Mouse (Mus musculus): ENCODE data around the gene 5830411N06Rik. TPM values are rescaled to one million over a fixed set of nuclear protein-coding genes. Genes with fewer than 3 reads are reported as not detected.

Gene 5830411N06Rik
- polyA plus RNA-seq, 1 experiment from 2014 or later, result not detected

DNA sequence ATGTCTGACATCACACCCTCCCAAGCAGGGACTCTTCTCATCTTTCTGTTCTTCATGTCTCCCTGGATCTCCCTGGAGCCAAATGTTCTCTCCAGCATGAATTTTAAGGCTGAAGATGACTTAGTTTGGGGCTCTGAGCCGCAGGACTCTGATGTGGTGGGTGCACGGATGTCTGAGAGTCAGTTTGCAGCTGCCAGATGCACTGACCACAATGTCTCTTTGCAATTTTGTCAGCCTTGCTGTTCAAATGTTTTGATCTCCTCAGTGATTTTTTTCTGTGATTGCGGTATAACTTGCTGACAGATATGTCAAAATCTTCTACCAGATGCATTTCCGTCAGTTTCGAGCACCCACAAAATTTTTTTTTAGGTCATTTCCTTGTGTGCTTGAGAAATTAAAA lies 33.2 kb upstream of the 5830411N06Rik start:
- no peaks in the 10 kb centered on the region for H3K9me3 ChIP-seq (ENCODE audit: control insufficient read depth, low read length)
- H3K4me1 ChIP-seq (replicated peaks; ENCODE audit: control insufficient read depth, insufficient read depth), result no peaks in the 10 kb centered on the region
- DNase-seq (ENCODE audit: low spot score), result no peak
- no peak for TF ChIP-seq CTCF (IDR thresholded peaks at IDR 0.05; ENCODE audit: low read depth)
- TF ChIP-seq EP300 (optimal IDR thresholded peaks at IDR 0.05), result no peak
- no peak overlapping the region for H3K4me3 ChIP-seq (ENCODE audit: low read depth, low read length)
- WGBS, result 79% methylated on average over 5 of the region's 5 CpGs
- no peak overlapping the region for H3K27ac ChIP-seq (replicated peaks)
- no peaks in the 10 kb centered on the region for H3K27me3 ChIP-seq (ENCODE audit: control insufficient read depth, insufficient read depth, low read length)
- ATAC-seq (ENCODE audit: low FRiP score, low TSS enrichment), result no peak
- H3K4me2 ChIP-seq (replicated peaks; ENCODE audit: low read depth), result no peak overlapping the region
- H3K9ac ChIP-seq (ENCODE audit: low read length), result no peak overlapping the region
- no peaks in the 10 kb centered on the region for H3K36me3 ChIP-seq (ENCODE audit: control insufficient read depth, insufficient read depth, low read length)

DNA sequence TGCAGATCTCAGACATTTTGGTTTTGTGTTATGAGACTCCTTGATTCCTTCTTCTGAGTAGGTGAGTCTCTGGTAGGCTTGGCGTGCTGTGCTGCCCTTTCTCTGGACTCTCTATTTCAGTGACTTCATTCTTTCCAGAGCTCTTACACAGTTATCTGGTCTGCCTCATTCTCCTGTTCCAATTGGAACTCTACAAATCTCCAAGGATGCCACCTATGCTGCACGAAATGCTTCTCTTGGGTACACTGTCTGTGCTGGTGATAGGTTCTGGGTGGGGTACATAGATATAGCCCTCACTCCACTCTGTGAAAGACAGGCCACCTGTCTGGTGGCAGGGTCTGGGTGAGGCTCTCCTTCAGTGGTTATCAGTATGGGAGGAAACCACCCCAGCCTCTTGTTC lies 29.1 kb upstream of the 5830411N06Rik start, which contains the start of gene Cd163l1:
Cd163l1 (plus strand) TSS at position 301 of the 400 bp plus-strand sequence.
- H3K27ac ChIP-seq (replicated peaks), result no peak within 1 kb of the TSS
- H3K4me3 ChIP-seq (ENCODE audit: low read depth, low read length), result no peak within 1 kb of the TSS
- H3K4me2 ChIP-seq (replicated peaks; ENCODE audit: low read depth), result no peak within 1 kb of the TSS
- H3K36me3 ChIP-seq (ENCODE audit: control insufficient read depth, insufficient read depth, low read length), result no peaks in the 10 kb centered on the region
- WGBS, result 83% methylated on average over 2 of the region's 2 CpGs
- H3K27me3 ChIP-seq (ENCODE audit: control insufficient read depth, insufficient read depth, low read length), result no peaks in the 10 kb centered on the region
- DNase-seq (ENCODE audit: low spot score) (no peak), ATAC-seq (ENCODE audit: low FRiP score, low TSS enrichment) (no peak)
- H3K4me1 ChIP-seq (replicated peaks; ENCODE audit: control insufficient read depth, insufficient read depth), result no peaks in the 10 kb centered on the region
- H3K9ac ChIP-seq (ENCODE audit: low read length), result no peak within 1 kb of the TSS
- no peak for TF ChIP-seq EP300 (optimal IDR thresholded peaks at IDR 0.05)
- TF ChIP-seq CTCF (IDR thresholded peaks at IDR 0.05; ENCODE audit: low read depth), result no peak
- no peaks in the 10 kb centered on the region for H3K9me3 ChIP-seq (ENCODE audit: control insufficient read depth, low read length)

DNA sequence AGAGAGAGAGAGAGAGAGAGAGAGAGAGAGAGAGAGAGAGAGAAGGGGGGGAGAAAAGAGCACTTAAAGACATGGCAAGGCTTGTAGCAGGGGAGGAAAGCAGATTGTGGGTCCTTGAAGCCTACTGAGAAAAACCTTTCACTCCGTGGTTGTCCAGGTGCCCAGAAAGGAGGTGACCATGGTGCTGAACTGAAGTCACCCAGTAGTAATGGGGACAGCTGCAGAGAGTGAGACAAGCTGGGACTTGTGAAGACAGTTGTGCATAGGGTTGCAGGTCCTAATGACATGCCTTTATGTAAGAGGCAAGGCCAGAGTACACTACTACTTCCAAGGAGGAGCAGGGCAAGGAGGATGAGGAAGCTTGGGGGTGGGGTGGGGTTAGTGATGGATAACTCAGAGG lies 27.8 kb upstream of the 5830411N06Rik start:
- WGBS, result 6% methylated on average over 1 of the region's 1 CpGs
- Histone ChIP-seq H3K4me2 (replicated peaks; ENCODE audit: low read depth) (no peak overlapping the region), H3K9ac (ENCODE audit: low read length) (no peak overlapping the region), H3K9me3 (ENCODE audit: control insufficient read depth, low read length) (no peaks in the 10 kb centered on the region), H3K4me1 (replicated peaks; ENCODE audit: control insufficient read depth, insufficient read depth) (no peaks in the 10 kb centered on the region), H3K27me3 (ENCODE audit: control insufficient read depth, insufficient read depth, low read length) (no peaks in the 10 kb centered on the region), H3K27ac (replicated peaks) (no peak overlapping the region), H3K4me3 (ENCODE audit: low read depth, low read length) (no peak overlapping the region), H3K36me3 (ENCODE audit: control insufficient read depth, insufficient read depth, low read length) (no peaks in the 10 kb centered on the region)
- no peak for ATAC-seq (ENCODE audit: low FRiP score, low TSS enrichment)
- TF ChIP-seq EP300 (optimal IDR thresholded peaks at IDR 0.05) (no peak), CTCF (IDR thresholded peaks at IDR 0.05; ENCODE audit: low read depth) (no peak)
- DNase-seq (ENCODE audit: low spot score), result no peak

DNA sequence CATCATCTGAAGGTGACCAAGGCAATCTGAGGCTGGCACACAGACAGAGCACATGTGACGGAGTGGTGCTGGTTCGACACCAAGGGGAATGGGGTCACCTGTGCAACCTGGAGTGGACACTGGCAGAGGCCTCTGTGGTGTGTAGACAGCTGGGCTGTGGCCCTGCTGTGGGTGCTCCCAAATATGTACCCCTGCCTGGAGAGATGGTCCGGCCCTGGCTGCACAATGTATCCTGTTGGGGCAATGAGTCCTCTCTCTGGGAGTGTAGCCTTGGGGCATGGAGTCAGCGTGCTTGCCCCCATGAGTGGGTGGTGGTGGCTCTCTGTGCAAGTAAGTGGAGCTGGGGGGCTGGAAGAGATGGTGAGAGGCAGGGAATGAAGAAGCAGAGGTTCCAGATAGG lies 26.7 kb upstream of the 5830411N06Rik start:
- Histone ChIP-seq H3K36me3 (ENCODE audit: control insufficient read depth, insufficient read depth, low read length) (no peaks in the 10 kb centered on the region), H3K4me2 (replicated peaks; ENCODE audit: low read depth) (no peak overlapping the region), H3K27ac (replicated peaks) (no peak overlapping the region), H3K4me1 (replicated peaks; ENCODE audit: control insufficient read depth, insufficient read depth) (no peaks in the 10 kb centered on the region), H3K9ac (ENCODE audit: low read length) (no peak overlapping the region), H3K9me3 (ENCODE audit: control insufficient read depth, low read length) (no peaks in the 10 kb centered on the region), H3K27me3 (ENCODE audit: control insufficient read depth, insufficient read depth, low read length) (no peaks in the 10 kb centered on the region), H3K4me3 (ENCODE audit: low read depth, low read length) (no peak overlapping the region)
- WGBS, result 70% methylated on average over 4 of the region's 4 CpGs
- ATAC-seq (ENCODE audit: low FRiP score, low TSS enrichment) (no peak), DNase-seq (ENCODE audit: low spot score) (no peak)
- TF ChIP-seq EP300 (optimal IDR thresholded peaks at IDR 0.05) (no peak), CTCF (IDR thresholded peaks at IDR 0.05; ENCODE audit: low read depth) (no peak)

DNA sequence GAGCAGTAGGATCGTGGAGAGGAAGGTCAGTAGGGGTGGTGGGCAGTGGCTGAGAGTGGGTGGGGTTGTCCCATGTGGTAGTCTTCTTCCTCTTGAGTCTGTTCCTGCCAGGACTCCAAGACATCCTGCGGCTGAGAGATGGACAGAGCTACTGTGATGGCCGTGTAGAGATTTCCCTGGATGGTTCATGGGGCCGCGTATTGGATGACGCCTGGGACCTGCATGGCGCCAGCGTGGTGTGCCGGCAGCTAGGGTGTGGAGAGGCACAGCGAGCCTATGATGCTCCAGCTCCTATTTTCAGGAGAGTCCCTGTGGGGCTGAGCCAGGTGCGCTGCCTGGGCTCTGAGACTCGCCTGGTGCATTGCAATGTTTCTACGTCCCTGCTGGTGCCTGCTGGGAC lies 22.9 kb upstream of the 5830411N06Rik start:
- no peaks in the 10 kb centered on the region for H3K36me3 ChIP-seq (ENCODE audit: control insufficient read depth, insufficient read depth, low read length)
- TF ChIP-seq EP300 (optimal IDR thresholded peaks at IDR 0.05) (no peak), CTCF (IDR thresholded peaks at IDR 0.05; ENCODE audit: low read depth) (no peak)
- H3K4me2 ChIP-seq (replicated peaks; ENCODE audit: low read depth), result no peak overlapping the region
- no peak overlapping the region for H3K9ac ChIP-seq (ENCODE audit: low read length)
- ATAC-seq (ENCODE audit: low FRiP score, low TSS enrichment), result no peak
- H3K4me3 ChIP-seq (ENCODE audit: low read depth, low read length), result no peak overlapping the region
- WGBS, result 82% methylated on average over 13 of the region's 13 CpGs
- H3K4me1 ChIP-seq (replicated peaks; ENCODE audit: control insufficient read depth, insufficient read depth), result no peaks in the 10 kb centered on the region
- no peak for DNase-seq (ENCODE audit: low spot score)
- H3K9me3 ChIP-seq (ENCODE audit: control insufficient read depth, low read length), result no peaks in the 10 kb centered on the region
- H3K27ac ChIP-seq (replicated peaks), result no peak overlapping the region
- no peaks in the 10 kb centered on the region for H3K27me3 ChIP-seq (ENCODE audit: control insufficient read depth, insufficient read depth, low read length)

DNA sequence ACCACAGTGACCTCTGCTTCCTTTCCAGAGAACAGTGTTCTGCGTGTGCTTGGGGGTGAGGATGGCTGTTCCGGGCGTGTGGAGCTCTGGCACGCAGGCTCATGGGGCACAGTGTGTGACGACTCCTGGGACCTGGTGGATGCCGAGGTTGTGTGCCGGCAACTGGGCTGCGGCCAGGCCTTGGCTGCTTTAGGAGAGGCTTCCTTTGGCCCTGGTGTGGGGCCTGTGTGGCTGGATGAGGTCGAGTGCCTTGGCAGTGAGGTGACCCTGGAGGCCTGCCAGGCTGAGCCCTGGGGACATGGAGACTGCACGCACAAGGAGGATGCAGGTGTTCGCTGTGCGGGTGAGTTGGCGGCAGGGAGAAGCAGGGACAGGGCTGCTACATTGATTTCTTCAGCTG lies 18.6 kb upstream of the 5830411N06Rik start:
- H3K9me3 ChIP-seq (ENCODE audit: control insufficient read depth, low read length), result no peaks in the 10 kb centered on the region
- no peaks in the 10 kb centered on the region for H3K27me3 ChIP-seq (ENCODE audit: control insufficient read depth, insufficient read depth, low read length)
- no peak overlapping the region for H3K4me2 ChIP-seq (replicated peaks; ENCODE audit: low read depth)
- DNase-seq (ENCODE audit: low spot score) (no peak), ATAC-seq (ENCODE audit: low FRiP score, low TSS enrichment) (no peak)
- no peak overlapping the region for H3K27ac ChIP-seq (replicated peaks)
- no peak for TF ChIP-seq CTCF (IDR thresholded peaks at IDR 0.05; ENCODE audit: low read depth)
- TF ChIP-seq EP300 (optimal IDR thresholded peaks at IDR 0.05), result no peak
- H3K4me1 ChIP-seq (replicated peaks; ENCODE audit: control insufficient read depth, insufficient read depth), result no peaks in the 10 kb centered on the region
- H3K9ac ChIP-seq (ENCODE audit: low read length), result no peak overlapping the region
- no peaks in the 10 kb centered on the region for H3K36me3 ChIP-seq (ENCODE audit: control insufficient read depth, insufficient read depth, low read length)
- no peak overlapping the region for H3K4me3 ChIP-seq (ENCODE audit: low read depth, low read length)
- WGBS, result 84% methylated on average over 13 of the region's 13 CpGs
